Mouse (Mus musculus) kidney, adult 2 months (tissue): ENCODE results near the gene Sirt3. TPM values are rescaled to one million over a fixed set of nuclear protein-coding genes. Genes with fewer than 3 reads are reported as not detected.

Experiments
- DNase-seq: peaks from one replicate; pipeline ENCODE4 v3.0.0; 2021
- H3K27ac ChIP-seq: fragments of 200-500 bp; 2 replicates; pipeline ENCODE4 v1.5.1; 2012; ENCODE audit warnings: low read depth, low read length, control low read depth, inconsistent platforms; ENCODE audit not compliant: insufficient read depth
- H3K27me3 ChIP-seq: fragments of 200-500 bp; replicated peaks from 2 replicates; pipeline ENCODE4 v1.6.1; 2012; ENCODE audit warnings: mild to moderate bottlenecking, moderate library complexity, low read length, inconsistent platforms; ENCODE audit not compliant: control insufficient read depth, insufficient read depth
- H3K36me3 ChIP-seq: fragments of 200-500 bp; 2 replicates; pipeline ENCODE4 v1.6.1; 2012; ENCODE audit warnings: mild to moderate bottlenecking, moderate library complexity, low read length, inconsistent platforms; ENCODE audit not compliant: control insufficient read depth, insufficient read depth
- H3K4me1 ChIP-seq: fragments of 200-500 bp; 2 replicates; pipeline ENCODE4 v1.6.1; 2011; ENCODE audit warnings: low read length; ENCODE audit not compliant: control insufficient read depth, insufficient read depth
- H3K4me3 ChIP-seq: fragments of 200-500 bp; 2 replicates; pipeline ENCODE4 v1.5.1; 2011; ENCODE audit warnings: mild to moderate bottlenecking, low read depth, low read length, control low read depth; ENCODE audit not compliant: insufficient read depth
- CTCF ChIP-seq: fragments of 200-500 bp; conservative IDR thresholded peaks from 2 replicates; pipeline ENCODE4 v1.5.1; 2011; ENCODE audit warnings: low read depth, mild to moderate bottlenecking, control low read depth, low read length, moderate library complexity, mixed read lengths; ENCODE audit not compliant: insufficient read depth, insufficient read length
- POLR2A ChIP-seq: fragments of 200-500 bp; IDR thresholded peaks from one replicate; pipeline ENCODE4 v1.6.1; 2011; ENCODE audit warnings: low read depth, low read length, control low read depth
- WGBS: fragments of 180-500 bp; shearing (Covaris S2); methylation state at CpG from one replicate; pipeline ENCODE4 v1.1.7; 2018; 5-methylcytosine and 5-hydroxymethylcytosine counted together
- polyA plus RNA-seq: library from polyadenylated mRNA; depleted of rRNA; stranded (reverse); fragments of >200 nt; gene quantifications from 2 replicates; pipeline ENCODE4 v1.2.3, GENCODE M21; 2012; rRNA removed

Sirt3 gene
- polyA plus RNA-seq, 1 experiment = 155 TPM

- H3K4me3 ChIP-seq = no peak overlapping the region
- whole genome bisulfite sequencing = 47% methylated on average over 6 of the region's 6 CpGs
- no peaks in the 10 kb centered on the region for H3K36me3 ChIP-seq
- H3K27me3 ChIP-seq = no peaks in the 10 kb centered on the region
- peaks cover 4% of the 10 kb centered on the region; the same call in 1 of the 2 replicates for H3K4me1 ChIP-seq
- TF ChIP-seq POLR2A (no peak), CTCF (no peak)
- no peak overlapping the region for H3K27ac ChIP-seq
- no peak for DNase-seq
Measured at GRCm38 (mm10) chr7:140831447-140831846, 50.7 kb downstream of the Sirt3 start.

GRCm38 (mm10) chr7:140828171-140828881 is 53.8 kb downstream of the Sirt3 start:
- peak; percentile 90 for DNase-seq
- H3K27me3 ChIP-seq = no peaks in the 10 kb centered on the region
- H3K27ac ChIP-seq = peak overlapping the region; percentile 44; the same call in 1 of the 2 replicates
- no peaks in the 10 kb centered on the region for H3K36me3 ChIP-seq
- H3K4me3 ChIP-seq = no peak overlapping the region
- 21% methylated on average over 8 of the region's 8 CpGs for WGBS
- peaks cover 4% of the 10 kb centered on the region; the same call in 1 of the 2 replicates for H3K4me1 ChIP-seq
- TF ChIP-seq POLR2A (no peak), CTCF (peak; percentile 63)

- Histone ChIP-seq H3K27me3 (no peaks in the 10 kb centered on the region), H3K27ac (no peak overlapping the region), H3K4me3 (no peak overlapping the region), H3K4me1 (peaks cover 3% of the 10 kb centered on the region; the same call in 1 of the 2 replicates), H3K36me3 (no peaks in the 10 kb centered on the region)
- no peak for DNase-seq
- no peak for TF ChIP-seq CTCF
- no peak for TF ChIP-seq POLR2A
- WGBS = 90% methylated on average over 4 of the region's 4 CpGs
Measured at GRCm38 (mm10) chr7:140822731-140823130, 59.4 kb downstream of the Sirt3 start.

GRCm38 (mm10) chr7:140821653-140822329 is 60.3 kb downstream of the Sirt3 start, which contains the start of gene Zfp941:
Gene Zfp941 (minus strand): TSS chr7:140822178.
- no peak for TF ChIP-seq CTCF
- TF ChIP-seq POLR2A = no peak
- WGBS = 3% methylated on average over 21 of the region's 21 CpGs
- peak; percentile 70 for DNase-seq
- Histone ChIP-seq H3K4me3 (peak within 1 kb of the TSS; percentile 67), H3K27me3 (no peaks in the 10 kb centered on the region), H3K4me1 (peaks cover 3% of the 10 kb centered on the region; the same call in 1 of the 2 replicates), H3K27ac (no peak within 1 kb of the TSS), H3K36me3 (no peaks in the 10 kb centered on the region)

GRCm38 (mm10) chr7:140821305-140821652 is 60.8 kb downstream of the Sirt3 start:
- H3K4me3 ChIP-seq = peak overlapping the region; percentile 67; the same call in 1 of the 2 replicates
- TF ChIP-seq POLR2A (no peak), CTCF (no peak)
- H3K27me3 ChIP-seq = no peaks in the 10 kb centered on the region
- DNase-seq = no peak
- H3K4me1 ChIP-seq = peaks cover 3% of the 10 kb centered on the region; the same call in 1 of the 2 replicates
- no peaks in the 10 kb centered on the region for H3K36me3 ChIP-seq
- H3K27ac ChIP-seq = no peak overlapping the region
- 52% methylated on average over 5 of the region's 5 CpGs for WGBS

- peaks cover 3% of the 10 kb centered on the region; the same call in 1 of the 2 replicates for H3K4me1 ChIP-seq
- H3K27me3 ChIP-seq = no peaks in the 10 kb centered on the region
- WGBS = 55% methylated on average over 4 of the region's 4 CpGs
- no peak for TF ChIP-seq CTCF
- TF ChIP-seq POLR2A = no peak
- no peak overlapping the region for H3K27ac ChIP-seq
- H3K4me3 ChIP-seq = no peak overlapping the region
- no peaks in the 10 kb centered on the region for H3K36me3 ChIP-seq
- no peak for DNase-seq
Measured at GRCm38 (mm10) chr7:140820173-140820572, 61.9 kb downstream of the Sirt3 start.

Other genes starting within 250 kb of the Sirt3 start
- not detected in 2 replicates for gene Olfr53, start 235.9 kb downstream of the Sirt3 start, polyA plus RNA-seq
- not detected in 2 replicates for gene Olfr539, start 222.4 kb downstream of the Sirt3 start, polyA plus RNA-seq
- not detected in 2 replicates for gene Olfr45, start 200.4 kb downstream of the Sirt3 start, polyA plus RNA-seq
- not detected in 2 replicates for gene Olfr541, start 185.0 kb downstream of the Sirt3 start, polyA plus RNA-seq
- 78.0 and 92.8 TPM in 2 replicates for gene Cyp2e1, start 118.6 kb downstream of the Sirt3 start, polyA plus RNA-seq
- 0.05 and 0.10 TPM in 2 replicates for gene Syce1, start 94.5 kb downstream of the Sirt3 start, polyA plus RNA-seq
- 0.33 and 1.0 TPM in 2 replicates for gene Zfp941, start 60.1 kb downstream of the Sirt3 start, polyA plus RNA-seq
- gene Urah, start 47.3 kb downstream of the Sirt3 start, polyA plus RNA-seq = 7.4 and 9.3 TPM in 2 replicates
- 20.6 and 20.8 TPM in 2 replicates for gene Scgb1c1, start 36.8 kb downstream of the Sirt3 start, polyA plus RNA-seq
- 0.06 and 0.27 TPM in 2 replicates for gene Odf3, start 34.5 kb downstream of the Sirt3 start, polyA plus RNA-seq
- not detected in 2 replicates for gene Gm45785, start 26.0 kb downstream of the Sirt3 start, polyA plus RNA-seq
- gene Ric8a, start 25.4 kb downstream of the Sirt3 start, polyA plus RNA-seq = 53.1 and 63.8 TPM in 2 replicates
- 25.4 and 26.3 TPM in 2 replicates for gene Bet1l, start 24.7 kb downstream of the Sirt3 start, polyA plus RNA-seq
- 66.8 and 75.2 TPM in 2 replicates for gene Psmd13, start 341 bp downstream of the Sirt3 start, polyA plus RNA-seq
- gene Cox8b, start 18.1 kb upstream of the Sirt3 start, polyA plus RNA-seq = 111 and 188 TPM in 2 replicates
- 56.6 and 70.7 TPM in 2 replicates for gene Nlrp6, start 38.6 kb upstream of the Sirt3 start, polyA plus RNA-seq
- gene Pgghg, start 59.1 kb upstream of the Sirt3 start, polyA plus RNA-seq = 58.0 and 71.2 TPM in 2 replicates
- 0.87 and 1.4 TPM in 2 replicates for gene Ifitm5, start 68.0 kb upstream of the Sirt3 start, polyA plus RNA-seq
- 0.27 TPM in 1 of 2 replicates, not detected in the other for gene Gm45717, start 73.6 kb upstream of the Sirt3 start, polyA plus RNA-seq
- gene Ifitm2, start 73.7 kb upstream of the Sirt3 start, polyA plus RNA-seq = 642 and 737 TPM in 2 replicates
- gene Ifitm1, start 84.9 kb upstream of the Sirt3 start, polyA plus RNA-seq = 125 and 135 TPM in 2 replicates
- 259 and 313 TPM in 2 replicates for gene Ifitm3, start 128.5 kb upstream of the Sirt3 start, polyA plus RNA-seq
- 1.6 and 2.3 TPM in 2 replicates for gene Ifitm6, start 135.6 kb upstream of the Sirt3 start, polyA plus RNA-seq
- gene Gm17387, start 146.8 kb upstream of the Sirt3 start, polyA plus RNA-seq = not detected in 2 replicates
- gene B4galnt4, start 178.8 kb upstream of the Sirt3 start, polyA plus RNA-seq = 0.16 and 0.44 TPM in 2 replicates
- 17.0 and 19.8 TPM in 2 replicates for gene Pkp3, start 195.9 kb upstream of the Sirt3 start, polyA plus RNA-seq
- gene Sigirr, start 218.3 kb upstream of the Sirt3 start, polyA plus RNA-seq = 102 and 110 TPM in 2 replicates
- gene Ano9, start 235.5 kb upstream of the Sirt3 start, polyA plus RNA-seq = 5.4 and 7.3 TPM in 2 replicates
- gene Ptdss2, start 240.1 kb upstream of the Sirt3 start, polyA plus RNA-seq = 65.1 and 71.5 TPM in 2 replicates